ENCODE assay signal across 8 mouse cellular contexts in the genomic region with DNA sequence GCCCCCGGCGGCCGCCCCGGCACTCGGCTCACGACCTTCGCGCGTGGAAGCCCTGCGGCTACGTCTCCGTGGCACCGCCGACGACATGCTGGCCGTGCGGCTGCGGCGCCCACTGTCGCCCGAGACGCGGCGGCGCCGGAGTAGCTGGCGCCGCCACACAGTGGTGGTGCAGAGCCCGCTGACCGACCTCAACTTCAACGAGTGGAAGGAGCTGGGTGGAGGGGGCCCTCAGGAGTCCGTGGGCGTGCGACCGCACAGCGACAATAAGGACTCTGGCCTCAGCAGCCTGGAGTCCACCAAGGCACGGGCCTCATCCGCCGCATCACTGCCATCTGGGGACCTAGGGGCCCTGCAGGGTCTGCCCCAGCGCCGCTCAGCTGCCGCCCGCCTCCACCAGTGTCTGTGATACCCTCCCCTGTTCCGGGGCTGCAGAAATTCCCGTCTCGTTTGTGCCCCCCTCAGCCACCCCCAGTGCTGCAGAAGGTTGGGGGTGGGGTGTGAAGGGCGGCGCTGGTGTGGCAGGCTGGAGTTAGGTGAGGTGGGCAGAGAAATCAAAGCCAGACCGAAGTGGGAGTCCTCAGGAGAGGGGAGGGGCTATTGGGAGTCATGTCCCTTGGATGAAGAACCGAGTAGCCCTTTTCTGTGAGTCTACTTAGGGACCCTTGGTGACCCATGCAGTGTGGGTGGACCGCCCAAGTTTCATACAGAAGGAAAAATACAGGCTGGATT. TPM values are rescaled to one million over a fixed set of nuclear protein-coding genes. Genes with fewer than 3 reads are reported as not detected.
DNase-seq lines count a peak whose midpoint lies in the region; ATAC-seq lines count a peak whose summit lies in the region.

No protein-coding gene starts in this region.

- no peaks in the 10 kb centered on the region for H3K36me3 ChIP-seq in neural tube, embryonic 11.5 days (ENCODE audit: control insufficient read depth, insufficient read depth, low read length)
- H3K36me3 ChIP-seq in liver, embryonic 13.5 days = peaks cover 60% of the 10 kb centered on the region
- H3K36me3 ChIP-seq in stomach, embryonic 16.5 days (ENCODE audit: control insufficient read depth, insufficient read depth, low read length) = peaks cover 6% of the 10 kb centered on the region

- H3K4me2 ChIP-seq in neural tube, embryonic 11.5 days (ENCODE audit: low read depth) = peak overlapping the region; percentile 61
- peak overlapping the region; percentile 37 for H3K4me2 ChIP-seq in liver, embryonic 13.5 days
- H3K4me2 ChIP-seq in stomach, embryonic 16.5 days (ENCODE audit: low read depth, low read length) = peak overlapping the region; percentile 33; the same call in 1 of the 2 replicates

- H3K4me1 ChIP-seq in neural tube, embryonic 11.5 days (ENCODE audit: control insufficient read depth, insufficient read depth, low read length) = peaks cover 3% of the 10 kb centered on the region
- H3K4me1 ChIP-seq in liver, embryonic 13.5 days (replicated peaks) = peaks cover 12% of the 10 kb centered on the region; the same call in 1 of the 2 replicates
- H3K4me1 ChIP-seq in stomach, embryonic 16.5 days (ENCODE audit: control insufficient read depth, insufficient read depth, low read length) = no peaks in the 10 kb centered on the region

- peaks cover 39% of the 10 kb centered on the region for H3K27me3 ChIP-seq in neural tube, embryonic 11.5 days (ENCODE audit: control insufficient read depth, insufficient read depth, low read length)
- peaks cover 22% of the 10 kb centered on the region for H3K27me3 ChIP-seq in liver, embryonic 13.5 days
- peaks cover 21% of the 10 kb centered on the region for H3K27me3 ChIP-seq in stomach, embryonic 16.5 days (ENCODE audit: control insufficient read depth, insufficient read depth, low read length)

- H3K27ac ChIP-seq in neural tube, embryonic 11.5 days (ENCODE audit: low read depth, low read length) = no peak overlapping the region
- H3K27ac ChIP-seq in liver, embryonic 13.5 days = no peak overlapping the region
- H3K27ac ChIP-seq in stomach, embryonic 16.5 days (ENCODE audit: low read length) = no peak overlapping the region

- DNase-seq in cerebellum, postnatal 25 days = peak; percentile 34 to 46
- DNase-seq in cerebellum, adult 9-10 months = no peak
- peak; percentile 35 for DNase-seq in neural tube, embryonic 11.5 days (ENCODE audit: low spot score)
- DNase-seq in neural tube, embryonic 10.5 days (ENCODE audit: extremely low spot score, low spot score) = no peak
- no peak for DNase-seq in liver, embryonic 13.5 days
- DNase-seq in natural killer cell, adult 2 months (ENCODE audit: low spot score in 2 of 2) = no peak
- no peak for DNase-seq in yolk sac, embryonic 10.5 days (ENCODE audit: low spot score)

- WGBS in neural tube, embryonic 11.5 days = 5% methylated on average over 46 of the region's 51 CpGs
- WGBS in liver, embryonic 13.5 days (ENCODE audit: insufficient replicate concordance) = 84% methylated on average over 51 of the region's 51 CpGs
- 41% methylated on average over 51 of the region's 51 CpGs for WGBS in stomach, embryonic 16.5 days

- H3K4me3 ChIP-seq in neural tube, embryonic 11.5 days (ENCODE audit: low read depth, low read length) = peak overlapping the region; percentile 36
- peak overlapping the region; percentile 21 for H3K4me3 ChIP-seq in liver, embryonic 13.5 days (replicated peaks)
- H3K4me3 ChIP-seq in stomach, embryonic 16.5 days (replicated peaks; ENCODE audit: low read length) = 0 out of 2 replicates have a peak overlapping the region, but pooled peaks have one; percentile 13

- ATAC-seq in neural tube, embryonic 11.5 days (ENCODE audit: insufficient read depth, low FRiP score, low TSS enrichment) = no peak
- ATAC-seq in liver, embryonic 13.5 days (ENCODE audit: low read depth) = no peak
- ATAC-seq in stomach, embryonic 16.5 days (ENCODE audit: insufficient read depth, low FRiP score) = no peak

- peak overlapping the region; percentile 48 for H3K9ac ChIP-seq in neural tube, embryonic 11.5 days (ENCODE audit: low read length)
- H3K9ac ChIP-seq in liver, embryonic 13.5 days = no peak overlapping the region
- H3K9ac ChIP-seq in stomach, embryonic 16.5 days (ENCODE audit: low read length) = no peak overlapping the region; the same call in 1 of the 2 replicates

- H3K9me3 ChIP-seq in neural tube, embryonic 11.5 days (ENCODE audit: control insufficient read depth, low read length) = no peaks in the 10 kb centered on the region
- no peaks in the 10 kb centered on the region for H3K9me3 ChIP-seq in liver, embryonic 13.5 days (replicated peaks)
- H3K9me3 ChIP-seq in stomach, embryonic 16.5 days (replicated peaks; ENCODE audit: control insufficient read depth, low read length) = no peaks in the 10 kb centered on the region

RNA-seq across cellular contexts. Expression of gene 4933428G20Rik, which starts 0.7 kb away (rescaled TPM):
- not detected in 2 replicates for polyA plus RNA-seq in neural tube, embryonic 11.5 days (2014; fragmentation: Nextera tagmentation; extraction: Ambion mirVana)
- polyA plus RNA-seq in liver, embryonic 13.5 days (2015; fragmentation: Nextera tagmentation; extraction: Ambion mirVana) = 0.75 and 0.81 TPM in 2 replicates
- polyA plus RNA-seq in stomach, embryonic 16.5 days (2015; fragmentation: Nextera tagmentation; extraction: Ambion mirVana) = 0.80 and 0.90 TPM in 2 replicates

Comparison
In these comparisons a context has a peak if more than half of its experiments do, and no peak if none do; other contexts are left out.
1. DNase-seq: peak in cerebellum, postnatal 25 days (2 of 2) and neural tube, embryonic 11.5 days (single experiment); none in cerebellum, adult 9-10 months (single experiment), neural tube, embryonic 10.5 days (single experiment), liver, embryonic 13.5 days (single experiment), natural killer cell, adult 2 months (0 of 2) and yolk sac, embryonic 10.5 days (single experiment).
2. Peak in every context shown above with its lines, with median percentiles within 50 percentile points of each other: H3K4me2 ChIP-seq and H3K4me3 ChIP-seq.